Mouse (Mus musculus): ENCODE results near the gene Mgam.
"Not testable (repeated sequence)": the region's sequence is repeated elsewhere in the genome, so short reads cannot be mapped to it uniquely, and the experiment has no call there.

Gene Mgam

GRCm38 (mm10) chr6:40715705-40716104 lies 87.1 kb downstream of the Mgam start:
- DNase-seq (ENCODE audit: extremely low read depth, low read depth) = no peak

DNA sequence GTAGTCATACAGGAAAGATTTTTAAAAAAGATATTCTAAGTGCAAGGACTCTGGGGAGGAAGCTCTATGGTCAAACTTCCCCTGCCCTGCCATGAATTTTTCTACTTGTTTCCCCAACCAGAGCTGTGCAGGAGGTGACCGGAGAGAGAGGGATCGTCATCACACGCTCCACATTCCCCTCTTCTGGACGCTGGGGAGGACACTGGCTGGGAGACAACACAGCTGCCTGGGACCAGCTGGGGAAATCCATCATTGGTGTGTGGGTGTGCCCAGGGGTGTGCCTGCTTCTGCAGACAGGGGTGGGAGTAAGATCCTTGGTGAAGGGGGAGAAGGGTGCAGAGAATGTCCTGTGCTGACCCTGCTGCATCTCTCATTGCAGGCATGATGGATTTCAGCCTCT lies 99.9 kb downstream of the Mgam start:
- not testable (repeated sequence) for DNase-seq (ENCODE audit: extremely low read depth, low read depth)

DNA sequence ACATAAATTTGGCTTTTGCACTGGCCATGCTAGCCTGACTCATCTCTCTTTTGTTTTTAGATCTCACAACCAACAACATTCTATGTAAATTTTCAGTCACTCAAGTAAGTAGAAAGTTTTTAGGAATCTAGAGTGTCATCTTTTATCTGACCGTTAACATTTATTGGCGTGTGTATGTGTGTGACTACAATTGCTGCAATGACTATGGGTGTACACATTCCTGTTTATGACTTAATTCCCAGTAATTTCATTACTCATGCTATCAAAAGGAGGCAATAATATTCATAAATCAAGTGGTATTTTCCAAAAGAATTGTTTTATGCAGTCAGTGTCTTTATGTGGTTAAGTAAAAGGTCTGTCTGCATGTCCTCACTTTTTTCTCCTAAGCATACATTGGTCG lies 110.9 kb downstream of the Mgam start:
- DNase-seq (ENCODE audit: extremely low read depth, low read depth) = no peak

- not testable (repeated sequence) for DNase-seq (ENCODE audit: extremely low read depth, low read depth)
Measured at GRCm38 (mm10) chr6:40749030-40749429, 120.4 kb downstream of the Mgam start.

- DNase-seq (ENCODE audit: extremely low read depth, low read depth) = no peak
Measured at GRCm38 (mm10) chr6:40755948-40756347, 127.3 kb downstream of the Mgam start.

GRCm38 (mm10) chr6:40757346-40757745 lies 128.7 kb downstream of the Mgam start:
- not testable (repeated sequence) for DNase-seq (ENCODE audit: extremely low read depth, low read depth)

DNA sequence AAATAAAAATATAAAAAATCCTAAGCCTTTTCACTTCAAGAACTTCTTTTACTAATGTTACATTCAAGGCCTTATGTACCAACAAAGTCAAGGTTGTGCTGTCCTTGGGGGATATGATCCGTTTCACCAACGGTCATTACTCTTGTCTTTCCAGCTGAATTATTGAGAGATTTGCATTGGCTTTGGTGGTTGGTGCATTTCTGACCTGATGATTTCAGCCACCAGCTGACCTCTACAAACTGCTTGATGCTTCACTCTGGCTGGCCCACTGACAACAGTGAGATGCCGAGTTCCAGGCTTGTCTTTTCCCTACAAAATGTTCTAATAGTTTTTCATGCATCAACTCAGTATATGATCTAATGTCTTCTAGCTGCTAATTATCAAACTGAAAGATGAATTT lies 146.0 kb downstream of the Mgam start:
- DNase-seq (ENCODE audit: extremely low read depth, low read depth) = no peak

GRCm38 (mm10) chr6:40778458-40778857 lies 149.8 kb downstream of the Mgam start:
- no peak for DNase-seq (ENCODE audit: extremely low read depth, low read depth)

DNA sequence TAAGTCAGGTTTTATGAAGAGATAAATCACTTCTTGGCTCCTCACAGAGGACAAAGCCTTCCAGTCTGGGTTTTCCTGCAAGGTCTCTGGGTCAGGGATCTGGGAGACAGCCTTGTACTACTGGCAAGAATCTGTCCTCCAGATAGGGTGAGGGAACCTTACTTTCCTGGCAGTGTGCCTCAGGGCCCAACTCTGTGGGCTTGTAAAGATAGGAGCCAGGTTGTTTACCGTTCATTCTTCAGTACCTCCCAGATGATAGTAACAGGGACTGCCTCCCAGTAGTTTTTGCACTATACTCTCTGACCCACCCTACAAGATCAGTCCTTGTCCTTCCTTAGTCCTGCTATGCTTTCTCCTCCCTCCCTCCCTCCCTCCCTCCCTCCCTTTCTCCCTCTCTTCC lies 155.0 kb downstream of the Mgam start:
- no peak for DNase-seq (ENCODE audit: extremely low read depth, low read depth)

DNA sequence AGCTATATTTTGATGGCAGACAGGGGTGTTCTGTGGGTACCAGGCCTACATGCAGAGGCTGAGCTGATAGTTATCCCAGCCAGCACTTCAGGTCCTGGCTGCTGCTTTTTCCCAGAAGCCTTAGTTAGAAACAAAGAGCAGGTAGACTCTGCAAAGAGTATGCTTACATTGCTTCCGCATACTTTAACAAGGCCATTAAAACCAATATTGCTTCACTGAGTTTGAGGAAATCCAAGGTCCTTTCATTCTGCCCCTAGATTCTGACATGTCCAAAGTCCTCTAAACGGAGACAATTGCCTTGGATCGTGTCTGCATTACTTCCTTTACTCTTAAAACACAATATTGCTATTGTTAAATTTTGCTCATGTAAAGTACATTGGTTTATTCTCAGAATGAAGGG lies 155.7 kb downstream of the Mgam start:
- DNase-seq (ENCODE audit: extremely low read depth, low read depth) = no peak

DNA sequence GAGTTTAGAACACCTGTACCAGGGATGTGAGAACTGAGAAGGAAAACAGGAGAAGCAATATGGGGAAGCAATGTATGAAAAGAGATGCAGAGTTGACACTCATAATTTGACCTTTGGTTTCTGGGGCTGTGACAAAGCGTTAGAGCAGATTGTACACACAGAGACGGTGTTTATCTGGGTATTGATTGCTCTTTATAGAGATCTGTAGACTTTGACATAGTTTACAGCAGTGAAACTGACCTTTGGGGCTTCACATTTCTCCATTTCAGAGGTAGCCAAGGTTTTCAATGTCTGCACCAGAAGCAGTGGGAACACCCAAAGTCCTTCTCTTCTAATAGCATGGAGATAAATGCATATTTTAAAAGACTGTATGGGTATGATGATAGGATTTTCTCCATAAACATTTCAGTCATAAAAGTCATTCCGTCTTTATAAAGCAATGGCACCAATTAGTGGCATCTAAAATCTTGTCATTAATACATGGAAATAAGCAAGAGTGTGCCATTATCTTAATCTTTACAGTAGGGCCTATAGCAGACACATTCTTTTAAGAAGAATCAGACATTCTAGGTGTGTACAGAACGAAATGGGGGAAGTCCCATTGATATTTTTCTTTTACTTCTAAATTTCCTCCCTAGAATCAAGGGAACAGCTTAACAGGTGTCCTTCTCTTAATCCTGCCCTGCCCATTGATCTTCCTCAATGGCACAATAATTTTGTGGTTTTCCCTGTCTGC lies 166.6 kb downstream of the Mgam start:
- no peak for DNase-seq (ENCODE audit: extremely low read depth, low read depth)

DNA sequence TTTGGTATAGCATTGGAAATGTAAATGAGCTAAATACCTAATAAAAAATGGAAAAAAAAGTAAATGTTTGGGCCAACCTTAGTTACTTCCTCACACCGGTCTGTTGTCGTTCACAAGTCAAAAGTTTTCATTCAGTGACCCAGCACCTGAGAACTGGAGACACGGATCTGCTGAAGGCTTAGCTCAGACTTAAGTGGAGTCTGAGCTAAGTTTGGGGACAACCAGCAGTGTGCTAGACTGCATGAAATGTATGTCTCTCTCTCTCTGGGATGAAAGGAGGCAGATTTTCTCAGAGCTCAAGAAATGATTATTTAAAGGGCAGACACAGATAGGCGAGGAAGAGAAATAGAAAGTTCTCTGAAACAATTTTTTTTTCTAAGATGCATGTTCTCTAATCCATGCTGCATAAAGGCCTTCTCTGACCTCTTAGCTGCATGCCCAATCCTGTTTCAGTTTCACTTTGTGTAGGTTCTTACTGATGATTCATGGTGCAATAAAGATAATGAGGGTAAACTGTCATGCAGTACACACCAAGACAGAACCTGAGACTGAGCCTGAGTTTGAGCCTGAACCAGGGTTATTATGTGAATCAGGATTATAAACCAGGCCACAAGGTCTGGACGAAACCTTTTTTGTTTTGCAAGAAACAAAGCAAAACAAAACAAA lies 189.7 kb downstream of the Mgam start:
- no peak for DNase-seq (ENCODE audit: extremely low read depth, low read depth)

All from MEL-GATA-1-ER (cell line).